In the genomic region with DNA sequence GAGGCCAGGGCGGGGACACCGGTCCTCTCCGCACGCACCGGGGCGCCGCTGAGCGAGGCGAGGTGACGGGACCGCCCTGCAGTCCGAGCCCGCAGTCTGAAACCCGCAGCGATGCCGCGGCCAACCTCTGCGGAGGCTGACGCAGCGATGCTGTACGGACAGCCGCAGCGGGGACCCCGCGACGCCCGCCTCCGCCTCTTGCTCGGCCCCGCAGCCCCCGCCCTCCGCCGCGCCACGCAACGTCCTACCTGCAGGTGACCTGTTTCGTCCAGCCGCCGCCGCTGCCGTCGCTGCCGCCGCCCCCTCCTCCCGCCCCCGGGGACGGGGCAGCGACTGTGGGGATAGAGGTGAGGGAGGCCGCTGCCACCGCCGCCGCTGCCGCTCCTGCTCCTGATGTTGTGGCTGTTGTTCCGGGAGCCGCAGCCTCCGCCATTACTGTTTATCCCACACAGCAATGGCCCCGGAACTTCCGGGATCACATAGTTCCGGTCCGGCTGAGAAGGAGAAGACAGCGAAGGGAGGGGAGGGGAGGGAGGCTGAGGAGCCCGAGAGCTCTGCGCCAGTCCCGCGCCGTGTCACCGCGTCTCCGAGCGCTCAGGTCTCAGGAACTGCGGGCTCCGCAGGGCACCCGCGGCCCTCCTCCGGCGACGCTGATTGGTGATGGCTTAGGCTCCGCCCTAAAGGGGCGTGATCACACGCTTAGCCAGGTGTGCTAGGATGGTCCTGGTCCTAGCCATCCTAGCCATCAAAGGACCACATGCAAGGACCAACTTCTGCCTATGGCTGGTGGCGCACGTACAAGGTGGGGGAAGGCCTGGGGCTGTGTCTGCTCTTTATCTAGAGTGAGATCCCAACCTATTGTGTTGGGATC, we compare ENCODE assay signal across 7 mouse cellular contexts. TPM values are rescaled to one million over a fixed set of nuclear protein-coding genes. Genes with fewer than 3 reads are reported as not detected.
DNase-seq lines count a peak whose midpoint lies in the region; ATAC-seq lines count a peak whose summit lies in the region.

A gene (minus strand): TSS at position 612 of the 871 bp plus-strand sequence.

- H3K9ac ChIP-seq in intestine, embryonic 16.5 days (ENCODE audit: low read depth, low read length), result peak within 1 kb of the TSS; percentile 90
- peak within 1 kb of the TSS; percentile 90 for H3K9ac ChIP-seq in midbrain, embryonic 11.5 days (ENCODE audit: low read length)

- under 1% methylated on average over 78 of the region's 82 CpGs for WGBS in intestine, embryonic 16.5 days
- WGBS in midbrain, embryonic 11.5 days, result under 1% methylated on average over 74 of the region's 82 CpGs

- no peaks in the 10 kb centered on the region; the same call in 1 of the 2 replicates for H3K27me3 ChIP-seq in intestine, embryonic 16.5 days (replicated peaks; ENCODE audit: control insufficient read depth, insufficient read depth, low read length)
- no peaks in the 10 kb centered on the region for H3K27me3 ChIP-seq in midbrain, embryonic 11.5 days (ENCODE audit: control insufficient read depth, insufficient read depth, low read length)

- no peaks in the 10 kb centered on the region for H3K36me3 ChIP-seq in intestine, embryonic 16.5 days (ENCODE audit: control insufficient read depth, insufficient read depth, low read length)
- H3K36me3 ChIP-seq in midbrain, embryonic 11.5 days (ENCODE audit: control insufficient read depth, insufficient read depth, low read length), result no peaks in the 10 kb centered on the region

- DNase-seq in adrenal gland, adult 2 months, result peak; percentile 83
- peak; percentile 60 for DNase-seq in embryo, embryonic 11.5 days (ENCODE audit: low read depth, low spot score)
- DNase-seq in gastrocnemius, postnatal 4 days (ENCODE audit: low spot score in 2 of 2), result peak; percentile 40 to 69
- peak; percentile 83 to 86 for DNase-seq in left cerebral cortex, postnatal 36 days (ENCODE audit: low spot score in 2 of 2)
- peak; percentile 97 for DNase-seq in midbrain, embryonic 11.5 days (ENCODE audit: low spot score, missing footprints)
- DNase-seq in skeletal muscle tissue, adult 2 months (ENCODE audit: low read depth, low spot score), result peak; percentile 40

- peak within 1 kb of the TSS; percentile 71 for H3K4me2 ChIP-seq in intestine, embryonic 16.5 days (ENCODE audit: low read depth, low read length)
- H3K4me2 ChIP-seq in midbrain, embryonic 11.5 days, result peak within 1 kb of the TSS; percentile 63

- no peaks in the 10 kb centered on the region for H3K9me3 ChIP-seq in intestine, embryonic 16.5 days (ENCODE audit: control insufficient read depth, low read length)
- H3K9me3 ChIP-seq in midbrain, embryonic 11.5 days (ENCODE audit: control insufficient read depth, low read length), result no peaks in the 10 kb centered on the region

- H3K27ac ChIP-seq in intestine, embryonic 16.5 days (ENCODE audit: low read length), result peak within 1 kb of the TSS; percentile 92
- H3K27ac ChIP-seq in midbrain, embryonic 11.5 days (ENCODE audit: low read depth, low read length), result peak within 1 kb of the TSS; percentile 88

- no peaks in the 10 kb centered on the region for H3K4me1 ChIP-seq in intestine, embryonic 16.5 days (ENCODE audit: control insufficient read depth, insufficient read depth, low read length)
- 0 out of 2 replicates have a peak, but pooled peaks cover 4% of the 10 kb centered on the region for H3K4me1 ChIP-seq in midbrain, embryonic 11.5 days (ENCODE audit: control insufficient read depth, insufficient read depth, low read length)

- peak; percentile 93 for ATAC-seq in intestine, embryonic 16.5 days
- peak; percentile 95 for ATAC-seq in midbrain, embryonic 11.5 days (ENCODE audit: low FRiP score)

- intact Hi-C loops in left cerebral cortex, postnatal 36 days (cut with DNase I), result loop anchor here (5.0 kb wide), 2 partner anchors 32 to 152 kb away; a partner anchor contains a TSS

- peak within 1 kb of the TSS; percentile 100 for H3K4me3 ChIP-seq in intestine, embryonic 16.5 days (ENCODE audit: low read length)
- peak within 1 kb of the TSS; percentile 95 for H3K4me3 ChIP-seq in midbrain, embryonic 11.5 days (ENCODE audit: low read depth, low read length)

RNA-seq across cellular contexts. Expression of the gene that starts here (rescaled TPM):
- 10 to 100 TPM; 67.9 to 69.7 TPM for total RNA-seq in adrenal gland, adult 2 months (2021)
- polyA plus RNA-seq in adrenal gland, adult 2 months (2012; rRNA removed), result 24.1 and 30.1 TPM in 2 replicates
- 10 to 100 TPM; 20.9 to 26.1 TPM for total RNA-seq in gastrocnemius, postnatal 4 days (2021)
- 63.2 and 63.5 TPM in 2 replicates for polyA plus RNA-seq in intestine, embryonic 16.5 days (2015; fragmentation: Nextera tagmentation; extraction: Ambion mirVana)
- total RNA-seq in left cerebral cortex, postnatal 36 days (2021), result 100 to 1,000 TPM; 131 to 151 TPM
- polyA plus RNA-seq in midbrain, embryonic 11.5 days (2014; fragmentation: Nextera tagmentation; extraction: Ambion mirVana), result 128 and 131 TPM in 2 replicates

Comparison
In these comparisons a context has a peak if more than half of its experiments do, and no peak if none do; other contexts are left out.
1. Peak in every context shown above with its lines: DNase-seq, ATAC-seq, H3K4me3 ChIP-seq and H3K27ac ChIP-seq.
2. DNase-seq: peak in every context shown above with its lines; median percentile 97 in midbrain, embryonic 11.5 days; 84 in left cerebral cortex, postnatal 36 days; 83 in adrenal gland, adult 2 months; 60 in embryo, embryonic 11.5 days; 54 in gastrocnemius, postnatal 4 days; 40 in skeletal muscle tissue, adult 2 months.